Mouse (Mus musculus) left cerebral cortex, postnatal 25 days (tissue): ENCODE results near the gene Olfr1532-ps1. TPM values are rescaled to one million over a fixed set of nuclear protein-coding genes. Genes with fewer than 3 reads are reported as not detected.
"Not testable (repeated sequence)": the region's sequence is repeated elsewhere in the genome, so short reads cannot be mapped to it uniquely, and the experiment has no call there.

Source experiments
- DNase-seq, 2 experiments: peaks; one replicate each; pipeline ENCODE4 v3.0.0; 2022; ENCODE audit warnings: low spot score in 2 of 2, mixed read lengths in 1 of 2
- intact Hi-C: fragments of 180-260 bp; cut with DNase I; formaldehyde crosslinking; loops from one replicate; pipeline ENCODE4 v1.15.1; 2025
- total RNA-seq, 2 experiments: library from RNA; stranded (reverse); gene quantifications; 2 replicates each; pipeline ENCODE4 v1.2.3; 2021

Olfr1532-ps1 gene
- total RNA-seq: not detected

DNA sequence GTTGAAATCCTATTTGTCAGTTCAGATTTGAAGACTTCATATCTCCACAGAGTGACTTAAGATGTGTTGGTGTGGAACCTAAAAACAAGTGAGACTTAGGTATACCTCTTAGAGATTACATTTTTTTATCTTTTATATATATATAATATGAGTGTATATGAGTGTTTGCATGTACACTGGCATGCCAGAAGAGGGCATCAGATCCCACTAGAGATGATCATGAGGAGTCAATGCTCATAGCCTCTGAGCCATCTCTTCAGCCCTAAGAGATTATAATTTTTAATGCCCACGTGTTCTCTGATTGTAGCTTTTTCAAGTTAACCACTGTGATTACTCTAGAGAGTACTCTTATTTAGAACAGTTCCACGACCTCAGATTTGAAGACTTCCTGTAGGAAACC, at the start of gene Olfr1532-ps1:
TSS of gene Olfr1532-ps1 (plus strand) at position 326 of the 400 bp plus-strand sequence.
- intact Hi-C loops: no loop called here
- no peak for DNase-seq

DNA sequence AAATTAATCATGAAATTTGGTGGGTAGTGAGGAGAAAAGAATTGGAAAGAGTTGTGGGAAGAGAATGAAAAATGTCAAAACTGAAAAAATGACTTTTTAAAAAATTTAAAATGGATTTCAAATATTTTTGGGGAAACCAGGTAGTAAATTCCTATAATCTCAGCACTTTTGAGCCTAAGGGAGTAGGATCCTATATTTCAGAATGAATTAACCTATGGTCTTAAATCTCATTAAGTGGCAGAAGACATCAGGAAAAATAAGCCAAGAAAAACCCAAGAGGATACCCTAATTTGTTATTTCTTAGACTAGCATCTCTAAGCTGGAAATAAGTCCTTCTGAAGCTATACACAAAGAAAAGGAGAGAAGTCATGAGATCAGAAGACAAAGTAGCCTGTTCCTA, 44.9 kb upstream of the Olfr1532-ps1 start, which contains the start of gene Olfr704:
TSS of gene Olfr704 (plus strand) at position 301 of the 400 bp plus-strand sequence.
- DNase-seq: no peak
- intact Hi-C loops: no loop called here

DNA sequence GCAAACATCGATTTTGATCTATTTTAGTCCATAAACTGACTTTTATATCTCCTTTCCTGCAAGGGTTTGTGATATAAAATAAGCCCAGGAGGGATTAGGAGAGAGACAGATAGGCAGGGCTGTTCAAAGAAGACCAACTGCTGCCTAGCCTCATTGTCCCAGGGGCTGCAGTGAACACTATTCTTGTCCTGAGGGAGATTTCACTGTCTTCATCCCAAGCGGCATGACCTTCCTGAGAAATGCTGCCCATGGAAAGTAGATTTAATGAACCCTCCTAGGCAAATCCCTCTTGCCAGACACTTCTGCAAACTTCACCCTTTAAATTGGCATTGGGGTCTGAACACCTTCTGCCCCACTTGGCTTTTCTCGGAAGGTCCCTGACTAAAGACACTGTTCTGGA, 31.0 kb upstream of the Olfr1532-ps1 start, which contains the start of gene Olfr705:
TSS of gene Olfr705 (minus strand) at position 101 of the 400 bp plus-strand sequence.
- intact Hi-C loops: no loop called here
- no peak for DNase-seq

DNA sequence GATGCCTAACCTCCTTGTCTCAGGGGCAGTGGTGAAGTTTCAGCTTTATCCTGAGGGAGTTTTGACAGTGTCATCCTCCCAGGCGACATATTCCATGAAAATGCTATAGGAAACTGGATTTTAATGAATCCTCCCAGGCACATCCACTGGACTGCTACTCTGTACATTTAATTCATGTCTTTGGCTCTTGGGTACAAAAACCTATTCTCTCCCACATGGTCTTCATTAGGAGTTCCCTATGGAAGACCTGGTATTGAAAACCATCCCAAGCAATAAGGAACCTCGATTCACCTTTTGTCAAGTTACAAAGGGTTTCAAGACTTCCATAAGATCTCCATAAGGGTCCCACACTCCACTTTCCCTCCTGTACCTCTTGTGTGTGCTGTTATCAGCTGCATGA, 19.7 kb upstream of the Olfr1532-ps1 start, which contains the start of gene Olfr706:
TSS of gene Olfr706 (minus strand) at position 101 of the 400 bp plus-strand sequence.
- DNase-seq: no peak
- intact Hi-C loops: no loop called here

DNA sequence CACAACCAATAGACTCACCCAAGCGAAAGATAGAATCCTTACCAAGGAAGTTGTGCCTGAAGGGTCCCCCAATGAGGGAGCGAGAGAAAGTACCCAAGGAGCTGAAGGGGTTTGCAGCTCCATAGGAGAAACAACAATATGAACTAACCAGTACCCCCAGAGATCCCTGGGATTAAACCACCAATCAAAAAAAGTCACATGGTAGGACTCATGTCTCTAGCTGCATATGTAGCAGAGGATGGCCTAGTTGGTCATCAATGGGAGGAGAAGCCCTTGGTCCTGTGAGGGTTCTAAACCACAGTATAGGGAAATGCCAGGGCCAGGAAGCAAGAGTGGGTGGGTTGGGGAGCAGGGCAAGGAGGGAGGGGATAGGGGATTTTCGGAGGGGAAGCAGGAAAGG, 6.7 kb upstream of the Olfr1532-ps1 start, which contains the start of gene Olfr707:
TSS of gene Olfr707 (minus strand) at position 101 of the 400 bp plus-strand sequence.
- intact Hi-C loops, DNase-seq: not testable (repeated sequence)

DNA sequence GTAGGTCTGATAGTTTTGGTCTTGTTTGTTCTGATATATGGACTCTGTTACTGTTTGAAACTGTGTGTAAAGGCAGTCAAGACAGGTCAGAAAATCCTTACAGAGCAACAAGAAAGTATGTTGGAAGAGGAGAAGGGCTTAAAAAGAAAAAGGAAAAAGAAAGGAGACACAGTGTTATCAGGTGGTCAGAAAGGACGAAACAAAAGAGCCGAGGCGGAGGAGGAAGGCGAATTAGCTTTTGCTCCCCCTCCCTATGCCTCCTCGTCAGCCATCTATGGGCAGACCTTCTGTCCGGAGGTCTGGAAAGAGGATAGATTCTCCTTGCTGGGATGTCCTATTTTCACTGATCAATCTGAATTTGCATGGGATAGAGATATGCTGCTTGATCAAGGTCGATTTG, 13.2 kb downstream of the Olfr1532-ps1 start:
- intact Hi-C loops: not testable (repeated sequence)

DNA sequence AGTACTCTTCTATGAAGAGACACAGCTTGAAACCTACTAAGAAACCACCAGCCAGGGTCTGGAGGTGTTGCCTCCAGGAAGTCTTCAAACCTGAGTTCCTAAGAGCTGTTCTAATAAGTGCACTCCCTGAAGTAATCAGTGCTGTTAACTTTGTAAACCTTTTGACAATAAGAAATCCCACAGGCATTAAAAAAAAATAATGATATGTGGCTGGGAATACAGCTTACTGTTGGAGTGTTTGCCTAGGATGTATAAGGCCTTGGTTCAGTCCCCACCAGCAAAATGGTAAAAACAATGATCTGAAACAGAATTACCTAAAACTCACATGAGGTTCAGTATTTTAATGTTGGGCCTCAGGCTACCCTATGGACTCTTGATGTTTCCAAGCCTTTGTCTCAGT, 24.3 kb downstream of the Olfr1532-ps1 start, which contains the start of gene Olfr709-ps1:
TSS of gene Olfr709-ps1 (minus strand) at position 101 of the 400 bp plus-strand sequence.
- intact Hi-C loops: no loop called here
- no peak for DNase-seq

More for the DNA sequence above, 13.2 kb downstream of the Olfr1532-ps1 start:
- DNase-seq: not testable (repeated sequence)

DNA sequence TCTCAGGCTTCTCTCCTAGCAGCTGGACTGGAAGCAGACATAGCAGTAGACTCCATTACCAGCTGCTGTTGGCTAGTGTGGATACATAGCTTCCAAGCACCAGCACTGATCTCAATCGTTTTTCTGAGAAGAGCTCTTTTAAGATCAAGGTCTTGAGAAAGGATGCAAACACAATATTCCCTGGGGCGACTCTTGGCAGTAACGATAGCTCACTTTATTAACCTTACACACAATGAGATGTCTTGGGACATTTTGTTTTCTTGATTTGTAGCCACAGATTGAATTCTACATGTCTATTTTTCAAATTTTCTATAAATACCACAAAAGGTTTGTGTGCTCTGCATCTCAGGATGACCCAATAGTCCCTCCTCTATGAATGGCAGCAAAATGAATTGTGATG, 40.4 kb downstream of the Olfr1532-ps1 start, which contains the start of gene Olfr710:
TSS of gene Olfr710 (minus strand) at position 101 of the 400 bp plus-strand sequence.
- intact Hi-C loops: no loop called here
- no peak for DNase-seq

DNA sequence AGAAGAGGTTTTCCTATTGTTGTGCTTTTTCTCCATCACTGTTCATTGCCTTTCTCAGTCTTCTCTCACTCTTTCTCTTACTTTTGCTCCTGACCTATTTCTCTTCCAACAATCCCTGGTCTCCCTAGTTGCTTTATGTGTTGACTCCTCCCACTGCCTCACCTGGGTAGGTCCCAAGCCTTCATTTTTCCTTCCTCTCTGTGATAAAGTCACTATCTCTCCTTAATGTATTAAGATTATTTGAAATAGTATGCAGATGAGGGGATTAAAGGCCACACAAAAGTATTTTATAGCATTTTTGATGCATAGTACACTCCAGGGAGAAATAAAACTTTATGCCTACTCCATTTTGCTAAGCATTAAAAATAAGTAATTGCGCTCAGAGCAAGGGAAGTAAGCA, 56.0 kb downstream of the Olfr1532-ps1 start, which contains the start of gene Olfr6:
TSS of gene Olfr6 (minus strand) at position 101 of the 400 bp plus-strand sequence.
- intact Hi-C loops: no loop called here
- no peak for DNase-seq

Other genes with a start within 250 kb of the Olfr1532-ps1 start
- not detected for gene Olfr693, start 227.4 kb upstream of the Olfr1532-ps1 start, total RNA-seq
- not detected for gene Olfr694, start 216.2 kb upstream of the Olfr1532-ps1 start, total RNA-seq
- not detected for gene Olfr695, start 191.6 kb upstream of the Olfr1532-ps1 start, total RNA-seq
- not detected for gene Olfr697, start 165.6 kb upstream of the Olfr1532-ps1 start, total RNA-seq
- not detected for gene Olfr698, start 152.6 kb upstream of the Olfr1532-ps1 start, total RNA-seq
- gene Olfr699, start 114.8 kb upstream of the Olfr1532-ps1 start, total RNA-seq: not detected
- gene Olfr700, start 99.2 kb upstream of the Olfr1532-ps1 start, total RNA-seq: not detected
- gene Olfr701, start 93.9 kb upstream of the Olfr1532-ps1 start, total RNA-seq: not detected
- gene Olfr702, start 74.1 kb upstream of the Olfr1532-ps1 start, total RNA-seq: not detected
- gene Olfr703, start 64.6 kb upstream of the Olfr1532-ps1 start, total RNA-seq: not detected
- not detected for gene Olfr704, start 44.8 kb upstream of the Olfr1532-ps1 start, total RNA-seq
- gene Olfr705, start 31.1 kb upstream of the Olfr1532-ps1 start, total RNA-seq: not detected
- not detected for gene Olfr706, start 19.8 kb upstream of the Olfr1532-ps1 start, total RNA-seq
- not detected for gene Olfr707, start 6.8 kb upstream of the Olfr1532-ps1 start, total RNA-seq
- not detected for gene Olfr709-ps1, start 24.2 kb downstream of the Olfr1532-ps1 start, total RNA-seq
- gene Olfr710, start 40.3 kb downstream of the Olfr1532-ps1 start, total RNA-seq: not detected
- gene Olfr6, start 55.9 kb downstream of the Olfr1532-ps1 start, total RNA-seq: not detected
- not detected for gene Olfr711, start 67.5 kb downstream of the Olfr1532-ps1 start, total RNA-seq
- not detected for gene Olfr2, start 98.1 kb downstream of the Olfr1532-ps1 start, total RNA-seq
- gene Olfr713, start 123.2 kb downstream of the Olfr1532-ps1 start, total RNA-seq: not detected
- gene Olfr714, start 163.0 kb downstream of the Olfr1532-ps1 start, total RNA-seq: not detected
- not detected for gene Olfr17, start 185.2 kb downstream of the Olfr1532-ps1 start, total RNA-seq
- not detected for gene Olfr715b, start 202.4 kb downstream of the Olfr1532-ps1 start, total RNA-seq
- gene Olfr715, start 223.1 kb downstream of the Olfr1532-ps1 start, total RNA-seq: not detected
- gene Olfr716, start 230.3 kb downstream of the Olfr1532-ps1 start, total RNA-seq: not detected